Comparison of ENCODE assay signal across 27 mouse cellular contexts in the genomic region with DNA sequence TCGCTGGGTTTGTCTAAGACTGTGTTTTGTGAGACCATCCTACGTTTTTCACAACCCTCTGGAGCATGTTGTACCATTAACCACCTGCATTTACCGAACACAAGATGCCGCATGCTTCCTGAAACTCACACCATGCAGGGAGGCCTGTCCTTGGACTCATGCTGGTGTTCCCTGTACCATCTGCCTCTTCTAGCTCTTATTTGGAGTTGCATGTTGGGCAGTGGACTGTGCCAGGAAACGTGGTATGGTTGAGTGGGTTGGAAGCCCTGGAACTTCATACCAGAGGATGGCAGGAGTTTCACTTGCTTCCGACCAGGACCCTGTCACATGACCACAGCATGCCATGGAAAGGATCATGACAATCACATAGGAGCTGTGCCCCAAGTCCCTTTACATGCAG. TPM values are rescaled to one million over a fixed set of nuclear protein-coding genes. Genes with fewer than 3 reads are reported as not detected.
DNase-seq lines count a peak whose midpoint lies in the region; ATAC-seq and TF ChIP-seq lines count a peak whose summit lies in the region.
"Had no signal": no experiment of that assay in that cellular context is flagged by ENCODE, and none has a peak within 500 bp of the region (broad histone marks: within the 10 kb centered on the region; RNA-seq: fewer than 3 reads in every experiment).

No protein-coding gene starts in this region.

- ATAC-seq in frontal cortex, adult (ENCODE audit: low TSS enrichment), result peak; percentile 75
- ATAC-seq: activated CD4-positive, CD25-positive, alpha-beta regulatory T cell, adult 4 months; CD4-positive, CD25-positive, alpha-beta regulatory T cell, adult 4 months; hindbrain, postnatal 0 days; liver, embryonic 12.5 days; Patski had no signal

- DNase-seq in frontal cortex, postnatal 14 days (ENCODE audit: low spot score in 2 of 2), result no peak
- DNase-seq in layer of hippocampus, adult 2 months (ENCODE audit: low spot score in 2 of 2), result peak; percentile 46 to 49
- no peak for DNase-seq in layer of hippocampus, postnatal 10 days (ENCODE audit: low spot score in 2 of 2)
- DNase-seq in cerebellum, adult 9-10 months, result peak; percentile 48
- DNase-seq in layer of hippocampus, postnatal 14 days (ENCODE audit: low spot score in 2 of 2), result peak; percentile 30 to 72
- no peak for DNase-seq in lung, postnatal 14 days
- no peak for DNase-seq in urinary bladder, postnatal 14 days (ENCODE audit: low spot score)
- DNase-seq: adrenal gland, postnatal 10 days; gastrocnemius, postnatal 14 days; heart, adult 2 months; heart, postnatal 36 days; kidney, adult 11 months; kidney, postnatal 25 days; lung, adult 2 months; lung, postnatal 36 days; right cerebral cortex, postnatal 4 days; thymus, postnatal 14 days had no signal

- no peak overlapping the region for H3K4me3 ChIP-seq in layer of hippocampus, adult 2 months
- H3K4me3 ChIP-seq: forebrain, embryonic 10.5 days; heart, adult 2 months; limb, embryonic 12.5 days; liver, embryonic 12.5 days; neural tube, embryonic 12.5 days had no signal

- H3K27ac ChIP-seq in layer of hippocampus, adult 2 months, result peak overlapping the region; percentile 8; the same call in 1 of the 2 replicates
- H3K27ac ChIP-seq: forebrain, embryonic 10.5 days; heart, adult 2 months; hindbrain, postnatal 0 days; limb, embryonic 12.5 days; liver, embryonic 12.5 days; neural tube, embryonic 12.5 days; stomach, postnatal 0 days had no signal

- TF ChIP-seq CTCF in layer of hippocampus, adult 2 months (conservative IDR thresholded peaks at IDR 0.05), result no peak

RNA-seq across cellular contexts. Expression of a gene that starts 16.5 kb away (rescaled TPM):
- total RNA-seq in layer of hippocampus, adult 2 months (2021), result 1 to 10 TPM; 5.1 to 5.9 TPM
- 1 to 10 TPM; 2.1 to 2.5 TPM for total RNA-seq in layer of hippocampus, postnatal 10 days (2021)
- total RNA-seq in layer of hippocampus, postnatal 14 days (2021), result 1 to 10 TPM; 2.2 TPM

Comparison
In these comparisons a context has a peak if more than half of its experiments do, and no peak if none do; other contexts are left out.
1. DNase-seq: peak in layer of hippocampus, adult 2 months (2 of 2), cerebellum, adult 9-10 months (single experiment) and layer of hippocampus, postnatal 14 days (2 of 2); none in frontal cortex, postnatal 14 days (0 of 2), layer of hippocampus, postnatal 10 days (0 of 2), lung, postnatal 14 days (single experiment) and urinary bladder, postnatal 14 days (single experiment).